Mouse (Mus musculus) adrenal gland, adult 18-20 months (tissue): ENCODE data around the gene Dis3. TPM values are rescaled to one million over a fixed set of nuclear protein-coding genes. Genes with fewer than 3 reads are reported as not detected.
"Not testable (repeated sequence)": the region's sequence is repeated elsewhere in the genome, so short reads cannot be mapped to it uniquely, and the experiment has no call there.

Experiments used
- DNase-seq, 2 experiments: peaks; one replicate each; pipeline ENCODE4 v3.0.0; 2021 to 2022; ENCODE audit warnings: low spot score in 2 of 2
- total RNA-seq, 2 experiments: library from RNA; stranded (reverse); gene quantifications; 1 replicate in 1 of 2; 2 replicates in 1 of 2; pipeline ENCODE4 v1.2.3; 2021

Dis3 gene
- total RNA-seq, 2 experiments from 2014 or later: 19.8 to 24.6 TPM

- no peak for DNase-seq
Observed at GRCm38 (mm10) chr14:99071146-99071545, 28.4 kb downstream of the Dis3 start.

DNA sequence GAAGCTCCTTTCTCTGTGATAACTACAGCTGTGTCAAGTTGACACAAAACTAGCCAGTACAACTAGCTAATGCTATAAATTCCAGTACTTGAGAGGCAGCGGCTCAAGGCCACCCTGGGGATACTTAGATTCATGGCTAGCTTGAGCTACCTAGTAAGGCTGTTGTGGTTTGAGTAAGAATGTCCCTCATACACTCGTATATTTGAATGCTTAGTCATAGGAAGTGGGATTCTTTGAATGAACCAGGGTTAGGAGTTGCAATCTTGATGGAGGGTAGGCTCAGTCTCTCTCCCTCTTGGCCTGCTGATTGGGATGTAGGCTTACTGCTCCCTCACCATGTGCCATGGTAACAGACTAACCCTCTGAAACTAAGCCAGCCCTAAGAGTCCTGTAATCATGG, 36.5 kb downstream of the Dis3 start:
- no peak for DNase-seq

DNA sequence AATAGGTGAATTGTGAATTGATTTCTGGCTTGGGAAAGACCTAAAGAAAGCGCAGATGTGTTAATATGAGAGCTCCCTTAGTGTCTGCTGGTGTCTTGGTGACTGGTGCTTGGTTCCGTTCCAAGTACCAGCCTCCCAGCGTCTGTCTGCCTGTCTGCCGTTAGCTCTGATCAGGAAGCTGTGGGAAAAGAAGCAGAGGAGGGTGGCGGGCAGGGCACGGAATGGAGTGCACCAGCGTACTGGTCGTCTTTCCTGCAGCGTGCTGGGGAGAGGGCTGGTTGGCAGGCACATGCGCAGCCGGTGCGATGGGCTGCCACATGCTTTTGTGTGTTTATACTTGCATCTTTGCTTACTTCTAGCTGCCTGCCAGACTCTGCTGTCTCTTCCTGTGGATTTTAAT, 39.0 kb downstream of the Dis3 start:
- DNase-seq: no peak

GRCm38 (mm10) chr14:99058959-99059586, 40.5 kb downstream of the Dis3 start:
- DNase-seq: no peak

DNA sequence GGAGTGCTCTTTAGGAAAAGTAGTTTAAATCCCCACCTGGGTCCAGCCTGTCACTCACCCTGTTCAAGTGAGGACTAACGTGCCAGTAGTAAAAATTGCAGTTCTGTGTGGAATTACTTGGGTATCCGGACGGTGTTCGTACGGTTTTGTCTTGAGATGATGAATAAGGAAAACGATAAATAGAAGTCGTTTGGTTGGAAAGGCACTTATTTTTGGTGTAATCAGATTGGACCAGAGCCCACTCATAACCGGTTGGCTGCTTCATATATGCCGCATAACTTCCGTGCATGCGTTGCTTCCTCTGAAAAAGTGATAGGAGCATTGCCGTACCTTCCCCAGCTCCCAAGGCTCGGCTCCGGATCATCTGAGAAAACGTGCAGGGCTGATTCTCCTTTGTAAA, 52.8 kb downstream of the Dis3 start:
- DNase-seq: no peak

GRCm38 (mm10) chr14:99046031-99046781, 53.4 kb downstream of the Dis3 start, which contains the start of the genes Mzt1 and Bora:
Gene Mzt1 (minus strand): TSS chr14:99046134.
Gene Bora (plus strand): TSS chr14:99046222.
- peak; percentile 89 to 92 for DNase-seq

GRCm38 (mm10) chr14:99045378-99046030, 54.1 kb downstream of the Dis3 start:
- peak in 1 of 2 experiments; percentile 8 for DNase-seq

GRCm38 (mm10) chr14:99044718-99045117, 54.9 kb downstream of the Dis3 start:
- DNase-seq: no peak

GRCm38 (mm10) chr14:99044096-99044495, 55.5 kb downstream of the Dis3 start:
- no peak for DNase-seq

DNA sequence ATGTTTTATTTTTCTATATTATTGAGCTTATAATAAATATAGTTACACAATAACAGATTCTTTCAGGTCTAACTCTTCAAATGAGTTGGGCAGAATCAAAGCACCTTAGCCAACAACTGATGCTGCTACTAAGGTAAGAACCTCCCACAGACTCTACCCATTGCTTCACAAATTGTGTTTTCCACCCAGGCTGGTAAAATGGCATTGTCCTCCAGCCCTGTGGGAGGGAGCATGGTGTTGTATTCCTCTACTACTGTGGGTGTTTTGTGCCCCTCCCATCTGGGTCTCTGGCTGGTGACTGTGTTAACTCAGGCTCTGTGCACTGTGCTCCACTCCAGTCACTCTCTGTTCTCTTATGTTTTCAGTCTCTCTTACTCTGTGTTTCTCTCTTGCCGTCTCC, 56.1 kb downstream of the Dis3 start:
- DNase-seq: no peak

DNA sequence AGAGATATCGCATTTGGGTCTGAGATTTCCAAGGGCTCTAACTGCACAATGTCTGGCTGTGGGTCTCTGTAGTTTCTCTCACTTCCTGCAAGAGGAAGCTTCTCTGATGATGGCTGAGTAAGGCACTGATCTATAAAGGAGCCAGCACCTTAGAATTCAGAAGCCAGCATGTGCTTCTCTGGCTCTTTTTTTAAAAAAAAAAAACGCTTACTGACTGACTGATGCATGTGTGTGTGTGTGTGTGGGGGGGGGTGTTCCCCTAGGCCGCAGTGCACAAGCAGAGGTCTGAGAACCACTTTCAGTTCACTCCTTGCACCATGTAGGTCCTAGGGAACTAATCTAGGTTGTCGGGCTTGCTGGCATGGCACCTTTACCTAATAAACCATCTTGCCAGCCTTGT, 58.2 kb downstream of the Dis3 start:
- DNase-seq: no peak

GRCm38 (mm10) chr14:99039308-99039707, 60.3 kb downstream of the Dis3 start:
- not testable (repeated sequence) for DNase-seq

- DNase-seq: no peak
Observed at GRCm38 (mm10) chr14:99037703-99038102, 61.9 kb downstream of the Dis3 start.

DNA sequence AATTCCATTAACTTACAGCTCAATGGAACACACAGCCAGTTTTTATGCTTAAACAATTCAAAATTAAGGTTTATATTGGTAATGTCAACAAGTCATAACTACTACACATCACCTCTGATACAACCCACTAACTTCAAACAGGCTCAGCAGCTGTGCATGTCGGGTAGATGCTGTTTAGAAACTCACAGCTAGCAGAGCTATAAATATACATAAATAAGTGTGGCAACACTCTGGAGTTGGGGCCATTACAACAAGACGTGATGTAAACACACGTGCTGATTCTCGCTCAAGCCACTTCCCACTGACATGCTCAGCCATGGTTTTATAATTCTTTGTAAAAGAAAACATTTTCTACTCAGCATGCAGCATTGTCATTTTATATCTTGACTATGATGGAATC, 63.5 kb downstream of the Dis3 start:
- no peak for DNase-seq

- DNase-seq: not testable (repeated sequence)
Observed at GRCm38 (mm10) chr14:99034851-99035250, 64.7 kb downstream of the Dis3 start.

DNA sequence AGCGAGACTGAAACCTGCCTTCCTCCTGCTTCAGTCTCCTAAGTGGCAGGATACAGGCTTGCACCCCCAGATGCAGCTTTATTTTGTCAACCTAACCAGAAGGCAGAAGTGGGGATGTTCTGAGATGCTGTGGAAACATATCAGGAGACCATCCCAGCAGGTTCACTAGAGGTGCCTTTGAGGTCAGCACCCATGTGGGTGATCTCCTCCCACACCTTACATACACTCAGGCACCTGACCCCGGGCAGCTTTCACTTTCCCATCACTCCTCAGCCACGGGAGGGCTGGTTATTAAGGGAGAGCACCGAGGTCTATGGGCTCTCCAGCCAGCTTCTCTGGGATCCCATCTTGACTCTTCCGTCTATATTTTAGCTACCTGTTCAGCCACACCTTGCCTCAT, 67.0 kb downstream of the Dis3 start:
- no peak for DNase-seq

DNA sequence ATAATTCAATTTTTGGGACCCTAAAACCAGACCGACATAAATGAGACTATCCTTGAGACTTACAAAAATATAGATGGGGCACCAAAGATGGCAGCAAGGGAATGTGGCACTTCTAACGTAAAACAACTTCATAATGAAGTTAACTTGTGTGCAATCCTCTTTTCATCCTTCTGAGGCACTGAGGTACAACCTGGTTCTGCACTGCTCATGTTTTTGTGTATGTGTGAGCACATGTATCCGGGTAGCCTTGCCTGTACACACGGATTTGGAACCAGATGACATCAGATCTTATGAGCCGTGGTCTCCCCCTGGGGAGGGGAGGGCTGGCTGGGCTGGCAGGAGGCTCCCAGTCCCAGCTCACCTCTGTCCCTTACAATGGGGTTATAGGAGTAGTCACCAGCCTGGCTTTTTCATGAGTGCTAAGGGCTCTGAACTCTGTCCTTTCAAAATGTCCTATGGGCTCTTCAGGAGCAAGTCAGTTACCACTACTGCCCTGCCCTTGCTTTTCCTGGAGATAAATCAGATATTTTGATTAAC, 68.2 kb downstream of the Dis3 start:
- no peak for DNase-seq

- DNase-seq: no peak
Observed at GRCm38 (mm10) chr14:99029987-99030386, 69.6 kb downstream of the Dis3 start.
